Comparison of ENCODE assay signal across 20 mouse cellular contexts in genomic region chr4:59862335-59862734, GRCm38 (mm10). TPM values are rescaled to one million over a fixed set of nuclear protein-coding genes. Genes with fewer than 3 reads are reported as not detected.
"Had no signal": no experiment of that assay in that cellular context is flagged by ENCODE, and none has a peak within 500 bp of the region (broad histone marks: within the 10 kb centered on the region; RNA-seq: fewer than 3 reads in every experiment).

No protein-coding gene starts in this region.

- H3K27ac ChIP-seq: limb, embryonic 13.5 days had no signal

- ATAC-seq: intestine, postnatal 0 days; midbrain, embryonic 16.5 days had no signal

- DNase-seq: kidney, adult 8-10 months; kidney, postnatal 25 days; left cerebral cortex, postnatal 4 days; lung, embryonic 14.5 days; lung, postnatal 14 days; right cerebral cortex, adult 18-20 months; right cerebral cortex, postnatal 25 days; thymus, postnatal 36 days had no signal

- H3K4me3 ChIP-seq: limb, embryonic 13.5 days had no signal

- H3K9me3 ChIP-seq: limb, embryonic 13.5 days had no signal

- H3K27me3 ChIP-seq: limb, embryonic 13.5 days had no signal

- H3K9ac ChIP-seq: limb, embryonic 13.5 days; lung, embryonic 14.5 days had no signal

- H3K36me3 ChIP-seq: limb, embryonic 13.5 days had no signal

- H3K4me2 ChIP-seq: limb, embryonic 13.5 days; lung, embryonic 14.5 days; midbrain, embryonic 11.5 days had no signal

RNA-seq across cellular contexts. Expression of gene Slc46a2, which starts 52.5 kb away (rescaled TPM):
- total RNA-seq: layer of hippocampus, adult 18-20 months; layer of hippocampus, postnatal 10 days; left cerebral cortex, adult 18-20 months; left cerebral cortex, postnatal 10 days; left cerebral cortex, postnatal 4 days; liver, adult 2 months had no signal
- polyA plus RNA-seq: intestine, postnatal 0 days; kidney, embryonic 16.5 days; liver, adult 2 months; liver, embryonic 16.5 days; small intestine, adult 2 months had no signal
